Mouse (Mus musculus) lung, adult 2 months (tissue): Measurements from ENCODE around the gene Pmepa1. TPM values are rescaled to one million over a fixed set of nuclear protein-coding genes. Genes with fewer than 3 reads are reported as not detected.

Experiments
- DNase-seq: peaks from one replicate; pipeline ENCODE4 v3.0.0; 2022
- H3K4me1 ChIP-seq: fragments of 200-500 bp; 2 replicates; pipeline ENCODE4 v1.6.1; 2011; ENCODE audit warnings: low read length; ENCODE audit not compliant: control insufficient read depth, insufficient read depth
- H3K4me3 ChIP-seq: fragments of 200-500 bp; replicated peaks from 2 replicates; pipeline ENCODE3; 2011; ENCODE audit warnings: low read depth, mild to moderate bottlenecking, control low read depth, low read length; ENCODE audit errors: extremely low read depth
- CTCF ChIP-seq: fragments of 200-500 bp; IDR thresholded peaks from 2 replicates; pipeline ENCODE4 v1.5.1; 2011; ENCODE audit warnings: mild to moderate bottlenecking, low read length, control low read depth; ENCODE audit not compliant: insufficient read depth
- POLR2A ChIP-seq: fragments of 200-500 bp; IDR thresholded peaks from 2 replicates; pipeline ENCODE4 v1.6.1; 2011; ENCODE audit warnings: low read depth, mild to moderate bottlenecking, control low read depth, low read length, borderline replicate concordance; ENCODE audit errors: extremely low read depth
- WGBS: fragments of 180-500 bp; shearing (Covaris S2); methylation state at CpG from one replicate; pipeline ENCODE4 v1.1.7; 2018; 5-methylcytosine and 5-hydroxymethylcytosine counted together
- polyA plus RNA-seq: library from polyadenylated mRNA; depleted of rRNA; stranded (reverse); fragments of >200 nt; gene quantifications from 2 replicates; pipeline ENCODE4 v1.2.3, GENCODE M21; 2012

The Pmepa1 gene
- polyA plus RNA-seq, 1 experiment = 96.2 TPM

DNA sequence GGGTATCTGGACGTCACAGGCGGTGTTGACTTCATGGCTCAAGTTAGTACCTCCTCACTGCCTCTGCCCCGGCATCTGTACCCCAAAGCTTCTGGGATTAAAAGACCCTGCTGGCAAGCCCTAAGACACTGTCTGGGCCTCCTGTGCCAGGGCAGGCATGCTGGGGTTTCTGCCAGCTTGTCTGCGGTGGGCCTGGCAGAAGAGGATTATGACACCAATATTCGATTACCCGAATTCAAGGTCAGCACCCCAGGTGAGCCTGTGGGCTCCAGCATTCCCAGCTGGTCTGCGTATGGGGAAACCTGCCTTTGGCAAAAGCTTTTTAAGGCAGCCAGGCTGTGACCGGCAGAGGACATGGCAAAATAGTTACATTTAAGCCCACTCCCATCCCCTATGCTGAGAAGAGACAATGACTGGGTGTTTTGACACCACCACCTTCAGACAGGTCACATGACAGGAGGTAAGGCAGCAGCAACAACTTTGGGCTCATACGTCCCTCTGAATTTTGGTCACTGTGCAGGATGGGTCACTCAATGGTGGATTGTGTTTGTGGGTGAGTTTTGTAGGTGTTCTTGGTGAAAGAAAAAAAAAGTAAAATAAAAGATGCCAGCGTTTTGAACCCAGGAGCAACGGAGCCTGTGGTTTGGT, 5.6 kb downstream of the Pmepa1 start:
- no peak for DNase-seq
- WGBS = 75% methylated on average over 11 of the region's 11 CpGs
- H3K4me1 ChIP-seq = peaks cover 7% of the 10 kb centered on the region; the same call in 1 of the 2 replicates

GRCm38 (mm10) chr2:173270196-173270595, 6.1 kb downstream of the Pmepa1 start:
- no peak for DNase-seq
- Histone ChIP-seq H3K4me3 (no peak overlapping the region), H3K4me1 (peaks cover 7% of the 10 kb centered on the region; the same call in 1 of the 2 replicates)
- WGBS = 52% methylated on average over 9 of the region's 9 CpGs
- TF ChIP-seq CTCF = no peak
- no peak for TF ChIP-seq POLR2A

More for the DNA sequence above, 5.6 kb downstream of the Pmepa1 start:
- TF ChIP-seq POLR2A = no peak
- no peak overlapping the region for H3K4me3 ChIP-seq

GRCm38 (mm10) chr2:173267562-173267961, 8.8 kb downstream of the Pmepa1 start:
- WGBS = 79% methylated on average over 3 of the region's 3 CpGs
- H3K4me3 ChIP-seq = no peak overlapping the region
- H3K4me1 ChIP-seq = peaks cover 18% of the 10 kb centered on the region
- no peak for DNase-seq
- TF ChIP-seq POLR2A (no peak), CTCF (no peak)

- Histone ChIP-seq H3K4me3 (no peak overlapping the region), H3K4me1 (peaks cover 18% of the 10 kb centered on the region)
- WGBS = 71% methylated on average over 25 of the region's 25 CpGs
Measured at GRCm38 (mm10) chr2:173266349-173267112, 9.8 kb downstream of the Pmepa1 start.

DNA sequence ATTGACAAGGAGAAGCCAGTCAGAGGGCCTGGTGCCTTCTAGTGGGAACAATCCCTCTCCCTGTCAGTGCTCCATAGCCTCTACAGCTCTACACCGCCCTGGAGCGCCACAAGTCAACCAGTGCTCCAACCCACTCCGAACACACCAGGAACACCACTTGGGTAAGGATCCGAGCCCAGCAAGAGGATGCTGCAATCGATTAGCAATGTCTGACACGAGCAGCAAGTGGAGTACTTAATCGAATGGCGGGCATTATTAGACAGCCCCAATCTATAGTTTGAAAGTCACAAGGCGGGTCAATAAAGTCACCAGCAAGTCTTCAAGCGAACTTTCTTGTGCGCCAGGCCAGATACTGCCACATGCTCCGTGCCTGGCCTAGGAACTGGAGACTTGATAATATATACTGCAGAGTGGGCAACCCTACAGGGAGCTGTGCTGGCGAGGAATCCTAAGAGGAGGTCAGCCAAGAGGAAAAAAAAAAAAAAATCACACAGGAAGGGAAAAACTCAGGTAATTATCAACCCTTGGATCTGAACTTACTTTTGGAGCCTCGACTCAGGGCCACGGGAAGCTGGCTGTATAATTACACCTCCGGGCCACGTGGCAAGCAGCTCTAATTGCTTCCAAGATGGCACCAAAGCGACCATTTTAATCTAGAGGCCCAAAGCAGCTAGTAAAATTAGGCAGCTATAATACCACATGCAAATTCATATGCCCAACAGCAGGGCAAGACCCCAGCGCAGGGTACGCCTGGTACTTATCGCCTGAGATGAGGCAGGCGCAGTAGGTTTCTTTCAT, 10.7 kb downstream of the Pmepa1 start:
- TF ChIP-seq CTCF (no peak), POLR2A (no peak)
- 87% methylated on average over 22 of the region's 22 CpGs for WGBS
- peaks cover 22% of the 10 kb centered on the region for H3K4me1 ChIP-seq
- H3K4me3 ChIP-seq = no peak overlapping the region
- no peak for DNase-seq

More at GRCm38 (mm10) chr2:173266349-173267112, 9.8 kb downstream of the Pmepa1 start:
- no peak for TF ChIP-seq CTCF
- no peak for TF ChIP-seq POLR2A
- no peak for DNase-seq

DNA sequence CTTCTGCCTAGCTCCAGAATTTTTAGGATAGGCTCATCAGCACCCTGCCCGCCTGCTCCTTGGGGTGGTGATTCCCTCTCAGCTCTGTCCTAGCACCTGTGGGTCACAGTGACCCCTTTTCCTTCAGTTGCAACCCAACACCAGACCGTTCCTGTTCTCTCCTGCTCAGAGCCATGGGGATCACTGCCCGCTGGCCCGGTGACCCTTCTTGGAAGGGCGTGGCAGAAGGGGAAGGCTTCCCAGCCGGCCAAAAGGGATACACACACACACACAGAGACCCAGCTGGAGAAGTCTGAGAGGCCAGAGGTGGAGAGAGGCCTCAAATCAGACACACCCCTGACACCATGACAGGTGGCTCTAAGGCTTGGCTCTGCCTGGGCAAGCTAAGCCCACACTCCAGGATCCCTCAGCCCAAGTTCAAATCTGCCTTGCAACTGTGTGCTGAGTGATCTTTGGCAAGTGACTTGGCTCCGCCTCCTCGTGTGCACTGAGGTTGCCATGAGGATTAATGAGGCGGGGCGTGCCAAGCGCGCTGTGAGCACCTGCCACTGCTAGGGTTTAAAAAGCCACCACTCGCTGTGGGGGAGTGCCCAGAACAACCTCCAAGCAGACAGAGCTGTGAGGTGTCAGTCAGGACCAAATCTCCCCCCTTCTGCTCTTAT, 11.7 kb downstream of the Pmepa1 start:
- WGBS = 42% methylated on average over 13 of the region's 13 CpGs
- Histone ChIP-seq H3K4me1 (peaks cover 15% of the 10 kb centered on the region), H3K4me3 (no peak overlapping the region)
- no peak for DNase-seq
- TF ChIP-seq CTCF (no peak), POLR2A (no peak)

- Histone ChIP-seq H3K4me1 (peaks cover 15% of the 10 kb centered on the region), H3K4me3 (no peak overlapping the region)
- no peak for DNase-seq
- TF ChIP-seq CTCF (no peak), POLR2A (no peak)
- 54% methylated on average over 11 of the region's 11 CpGs for WGBS
Measured at GRCm38 (mm10) chr2:173263636-173264330, 12.6 kb downstream of the Pmepa1 start.

DNA sequence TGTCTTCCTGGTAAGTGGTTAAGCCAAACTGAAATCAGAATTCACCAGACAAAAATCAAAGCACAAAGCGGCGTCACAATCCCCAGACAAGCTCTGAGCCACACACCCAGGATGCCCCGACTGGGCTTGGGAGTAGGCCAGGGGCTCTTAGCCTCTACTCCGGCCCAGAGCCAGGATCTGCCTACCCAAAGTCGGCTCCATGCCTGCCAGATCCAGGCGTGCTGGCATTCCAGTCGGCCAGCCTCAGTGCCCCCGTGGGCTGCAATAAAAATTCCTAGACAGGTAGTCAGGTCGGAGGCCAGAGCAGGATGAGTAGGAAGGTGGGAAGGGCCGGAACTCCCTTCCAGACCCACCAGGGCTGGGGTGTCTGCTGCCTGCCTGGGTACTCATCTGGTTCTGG, 14.8 kb downstream of the Pmepa1 start:
- TF ChIP-seq POLR2A (no peak), CTCF (no peak)
- peak; percentile 49 for DNase-seq
- peaks cover 36% of the 10 kb centered on the region for H3K4me1 ChIP-seq
- WGBS = 64% methylated on average over 10 of the region's 10 CpGs
- no peak overlapping the region for H3K4me3 ChIP-seq
